Mouse (Mus musculus): ENCODE results near the gene 6430531B16Rik. TPM values are rescaled to one million over a fixed set of nuclear protein-coding genes. Genes with fewer than 3 reads are reported as not detected.

Gene 6430531B16Rik
- total RNA-seq (2015; ENCODE audit: low replicate concordance) (not detected in 2 replicates), total RNA-seq (2017; ENCODE audit: low replicate concordance) (2.0 TPM in 1 of 2 replicates, not detected in the other)

DNA sequence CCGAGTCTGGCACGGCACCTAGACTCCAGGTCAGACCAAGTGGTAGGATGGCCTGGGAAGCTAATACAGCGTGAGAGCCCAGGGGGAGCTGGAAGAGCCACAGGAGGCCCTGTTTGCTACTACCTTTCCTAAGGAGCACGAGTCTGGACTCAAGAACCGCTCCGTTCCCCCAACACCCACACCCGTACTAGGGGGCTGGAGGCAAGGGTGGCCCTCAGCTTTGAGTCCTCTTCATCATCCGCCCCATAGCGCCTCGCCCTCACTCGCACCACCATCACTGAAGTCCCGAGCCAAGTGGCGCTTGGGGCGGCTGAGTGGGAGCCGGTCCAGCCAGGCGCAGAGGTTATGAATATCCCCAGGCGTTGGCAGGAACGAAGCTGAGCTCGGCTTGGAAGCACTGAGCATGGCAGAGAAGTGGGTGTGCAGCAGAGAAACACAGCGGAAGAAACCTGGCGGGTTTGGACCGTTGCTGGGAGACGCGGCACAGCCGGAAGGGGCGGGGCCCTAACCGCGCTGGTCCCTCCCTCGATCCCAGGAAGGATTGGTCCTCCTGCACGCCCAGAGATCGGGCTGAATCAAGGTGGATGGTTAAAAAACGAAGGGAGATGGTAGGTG lies at the start of gene 6430531B16Rik:
Gene 6430531B16Rik, minus strand, starts transcription at position 478 of the 615 bp plus-strand sequence.
- peak; percentile 48 for ATAC-seq (replicated peaks; ENCODE audit: low FRiP score, poor library complexity, severe bottlenecking)

DNA sequence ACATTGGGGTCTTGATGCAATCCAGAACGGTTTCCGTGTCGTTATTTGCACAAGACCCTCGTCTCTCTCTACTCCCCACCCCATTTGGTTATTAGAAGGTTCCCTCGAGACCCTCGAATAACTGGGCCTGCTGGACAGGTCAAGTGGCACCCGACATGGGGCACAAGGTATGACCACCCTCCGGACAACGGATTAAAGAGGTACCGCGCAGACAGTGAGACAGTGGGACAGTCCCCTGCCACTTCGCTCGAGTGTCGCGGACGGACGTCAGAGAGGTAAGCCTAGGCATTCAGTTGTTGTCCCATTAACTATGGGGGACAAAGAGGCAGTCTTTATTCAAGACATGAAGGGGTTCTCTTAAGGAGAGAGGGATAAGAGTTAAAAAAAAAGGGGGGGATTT lies 32.8 kb upstream of the 6430531B16Rik start:
- no peak for ATAC-seq (replicated peaks; ENCODE audit: low FRiP score, poor library complexity, severe bottlenecking)

DNA sequence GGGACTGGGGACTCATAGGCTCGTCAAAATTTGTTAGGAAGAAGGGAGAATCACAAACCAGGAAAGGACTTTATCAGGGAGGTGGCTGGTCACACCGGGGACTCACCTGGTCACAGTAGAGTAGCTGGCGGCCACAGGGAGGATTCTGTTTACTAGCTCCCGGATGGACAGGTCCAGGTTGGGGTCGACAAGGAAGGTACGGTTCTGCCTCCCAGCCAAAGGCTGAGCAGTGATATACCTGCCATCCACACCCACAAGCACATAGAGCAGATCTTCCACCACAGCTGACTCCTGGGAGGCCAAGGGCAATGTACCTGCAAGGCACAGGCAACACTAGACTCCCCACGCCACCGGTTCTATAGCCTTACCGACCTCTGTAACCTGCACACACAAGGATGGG lies 29.2 kb upstream of the 6430531B16Rik start:
- no peak for ATAC-seq (replicated peaks; ENCODE audit: low FRiP score, poor library complexity, severe bottlenecking)

DNA sequence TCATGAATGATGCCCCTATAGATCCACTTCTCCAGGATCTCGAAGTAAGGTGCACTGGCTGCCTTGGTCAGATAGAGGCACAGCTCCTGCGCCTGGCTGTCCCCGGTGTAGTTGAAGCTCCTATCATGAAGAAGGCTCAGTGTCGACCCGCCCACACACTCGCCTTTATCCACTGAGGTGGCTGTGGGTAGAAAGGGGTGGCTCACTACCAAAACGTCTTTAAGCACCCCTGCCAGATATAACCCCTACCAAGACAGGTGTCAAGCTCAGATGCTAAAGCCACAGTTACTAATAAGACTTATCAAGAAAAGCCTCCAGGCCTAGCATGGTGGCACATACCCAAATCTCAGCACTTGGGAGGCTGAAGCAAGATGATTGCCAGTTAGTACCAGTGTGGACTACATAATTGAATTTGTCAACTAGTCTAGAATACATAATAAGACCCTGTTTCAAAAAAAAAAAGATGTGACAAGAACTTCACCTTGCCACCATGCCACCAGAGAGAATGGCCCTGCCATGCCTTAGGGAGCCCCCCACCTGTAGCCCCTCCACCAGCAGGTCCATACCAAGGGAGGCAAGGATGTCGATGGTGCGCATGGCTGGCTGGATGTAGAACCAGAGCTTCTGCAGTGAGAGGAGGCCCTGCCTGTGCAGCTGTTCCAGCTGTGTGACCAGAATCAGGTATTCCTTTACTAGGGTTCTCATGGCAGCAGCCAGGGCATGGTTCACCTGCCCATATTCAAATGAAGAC lies 28.5 kb upstream of the 6430531B16Rik start:
- ATAC-seq (replicated peaks; ENCODE audit: low FRiP score, poor library complexity, severe bottlenecking): no peak; the same call in 1 of the 2 replicates

DNA sequence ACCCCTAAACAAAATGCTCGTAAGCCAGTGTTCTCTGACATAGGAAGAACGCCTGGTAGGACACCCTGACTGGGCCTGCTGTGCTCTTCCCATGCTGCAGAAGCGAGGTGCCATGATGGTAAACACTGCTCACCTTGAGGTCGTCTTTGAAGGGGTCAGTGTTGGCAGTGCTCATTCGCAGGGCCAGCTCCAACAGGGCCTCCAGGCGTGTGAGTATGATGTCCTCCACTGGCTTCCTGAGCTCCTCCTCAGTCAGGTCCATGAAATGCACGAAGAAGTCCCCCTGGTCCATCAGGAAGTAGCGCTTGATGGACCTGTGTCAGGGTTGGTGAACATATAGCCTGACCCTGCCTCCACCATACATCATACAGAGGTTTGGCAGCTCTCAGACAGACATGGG lies 26.1 kb upstream of the 6430531B16Rik start:
- no peak for ATAC-seq (replicated peaks; ENCODE audit: low FRiP score, poor library complexity, severe bottlenecking)

DNA sequence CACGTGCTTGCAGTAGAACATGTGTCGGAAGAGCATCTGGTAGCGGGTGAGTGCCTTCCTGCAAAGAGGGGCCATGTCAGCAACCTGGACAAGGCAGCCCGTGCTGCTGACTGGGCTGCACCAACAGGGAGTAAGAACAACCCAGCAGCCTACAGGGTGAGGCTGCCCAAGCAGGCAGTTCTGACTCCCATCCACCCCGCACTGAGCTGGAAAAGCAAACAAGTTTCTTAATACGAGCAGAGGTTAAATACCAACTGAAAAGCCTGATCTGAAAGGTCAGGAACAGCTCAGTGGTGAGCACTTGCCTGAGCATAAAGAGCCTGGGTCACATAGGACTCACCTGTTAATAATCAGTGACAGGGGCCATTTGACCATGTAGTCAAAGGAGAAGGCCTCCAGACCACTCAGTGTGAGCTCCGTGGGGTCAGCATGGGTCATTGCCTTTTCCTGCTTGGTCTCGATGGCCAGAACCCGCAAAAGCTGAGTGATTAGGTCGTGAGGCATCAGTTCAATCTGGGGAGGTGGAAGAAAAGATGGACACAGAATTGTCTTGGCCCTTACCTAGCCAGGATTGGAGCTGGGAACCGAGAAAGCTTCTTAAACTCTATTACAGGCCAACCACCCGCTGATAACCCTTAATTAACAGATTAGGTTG lies 22.7 kb upstream of the 6430531B16Rik start:
- ATAC-seq (replicated peaks; ENCODE audit: low FRiP score, poor library complexity, severe bottlenecking): no peak

DNA sequence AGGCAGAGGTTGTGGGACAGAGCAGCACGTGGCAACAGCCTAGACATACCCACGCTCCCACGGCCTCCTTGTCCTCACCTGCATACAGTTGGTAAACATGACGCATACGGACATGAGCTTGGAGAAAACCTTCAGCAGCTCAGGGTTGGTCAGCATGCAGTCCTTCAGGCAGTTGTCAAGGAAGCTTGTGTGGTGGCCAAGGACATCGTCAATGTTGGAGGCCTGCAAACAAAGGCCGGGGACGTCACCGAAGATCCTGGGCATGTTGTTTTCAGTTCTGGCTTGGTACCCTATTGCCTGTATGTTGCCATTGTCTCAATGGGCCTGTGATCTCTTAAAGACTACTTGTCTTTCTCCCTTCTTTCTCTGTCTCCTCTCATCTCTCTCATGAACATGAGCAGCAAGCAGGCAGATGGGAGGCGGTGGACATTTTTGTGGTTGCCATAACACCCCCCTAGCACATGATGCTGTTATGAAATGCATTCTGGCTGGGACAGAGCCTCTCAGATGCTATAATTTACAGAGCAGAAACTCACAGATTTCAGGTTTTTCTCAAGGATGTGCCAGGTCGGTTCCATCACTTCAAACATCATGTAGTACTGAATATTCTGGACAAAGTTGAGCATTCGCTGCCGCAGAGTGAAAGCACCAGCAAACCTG lies 20.3 kb upstream of the 6430531B16Rik start:
- no peak for ATAC-seq (replicated peaks; ENCODE audit: low FRiP score, poor library complexity, severe bottlenecking)

DNA sequence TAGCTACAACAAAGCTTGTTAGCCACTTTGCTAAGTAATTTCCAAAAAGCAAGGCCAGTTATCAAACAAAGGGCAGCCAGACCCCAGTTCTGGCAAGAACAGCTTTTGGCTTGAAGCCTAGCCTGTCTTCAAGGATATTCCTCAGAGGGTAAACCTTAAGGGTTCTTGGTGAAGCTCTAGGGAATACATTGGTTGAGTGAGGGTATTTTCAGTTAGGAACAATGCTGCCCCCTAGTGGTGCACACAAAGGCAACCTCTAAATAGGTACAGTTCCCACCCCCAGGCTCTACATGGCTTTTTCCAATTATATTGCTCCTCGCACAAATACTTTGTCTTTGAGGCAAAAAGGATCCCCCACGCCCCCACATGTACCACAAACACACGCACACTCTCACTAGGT lies 16.1 kb upstream of the 6430531B16Rik start:
- ATAC-seq (replicated peaks; ENCODE audit: low FRiP score, poor library complexity, severe bottlenecking): peak; percentile 27; the same call in 1 of the 2 replicates

DNA sequence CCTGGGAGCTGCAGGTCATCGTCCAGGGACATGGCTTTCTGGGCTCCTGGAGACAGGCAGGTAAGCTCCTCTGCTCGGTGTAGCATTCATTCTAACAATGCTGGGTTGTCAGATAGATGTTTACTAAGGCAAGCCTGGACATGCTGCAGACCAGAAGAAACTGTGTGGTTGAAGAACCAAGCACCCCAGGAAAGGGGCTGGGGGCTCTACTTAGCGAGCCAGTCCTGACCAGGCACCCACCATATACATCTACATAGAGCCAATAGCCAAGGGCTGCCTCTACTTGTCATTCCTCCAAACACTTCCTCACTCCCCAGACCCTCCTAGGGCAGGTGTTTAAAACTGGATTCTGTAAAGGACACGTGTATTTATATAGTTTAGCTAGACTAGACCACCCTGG lies 15.6 kb upstream of the 6430531B16Rik start:
- ATAC-seq (replicated peaks; ENCODE audit: low FRiP score, poor library complexity, severe bottlenecking): 0 out of 2 replicates have a peak, but pooled peaks have one; percentile 18

DNA sequence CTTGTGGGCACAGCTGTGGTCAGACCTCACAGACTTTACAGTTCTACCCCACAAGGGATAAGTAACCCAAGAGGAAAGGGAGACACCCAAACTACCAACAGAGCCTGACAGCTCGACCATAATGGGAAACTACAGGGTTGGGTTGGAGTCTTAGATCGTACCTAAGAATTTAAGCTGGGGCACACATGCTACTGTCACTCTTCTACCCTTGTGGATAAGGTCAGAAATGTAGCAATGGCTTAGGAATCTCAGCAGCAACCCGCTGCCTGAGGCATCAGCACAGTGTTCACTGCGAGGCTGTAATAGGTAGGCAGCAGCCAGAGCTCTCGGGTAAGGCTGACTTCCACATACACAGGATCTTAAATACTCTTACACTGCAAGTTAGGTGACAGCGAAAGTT lies 15.0 kb upstream of the 6430531B16Rik start:
- ATAC-seq (replicated peaks; ENCODE audit: low FRiP score, poor library complexity, severe bottlenecking): no peak

DNA sequence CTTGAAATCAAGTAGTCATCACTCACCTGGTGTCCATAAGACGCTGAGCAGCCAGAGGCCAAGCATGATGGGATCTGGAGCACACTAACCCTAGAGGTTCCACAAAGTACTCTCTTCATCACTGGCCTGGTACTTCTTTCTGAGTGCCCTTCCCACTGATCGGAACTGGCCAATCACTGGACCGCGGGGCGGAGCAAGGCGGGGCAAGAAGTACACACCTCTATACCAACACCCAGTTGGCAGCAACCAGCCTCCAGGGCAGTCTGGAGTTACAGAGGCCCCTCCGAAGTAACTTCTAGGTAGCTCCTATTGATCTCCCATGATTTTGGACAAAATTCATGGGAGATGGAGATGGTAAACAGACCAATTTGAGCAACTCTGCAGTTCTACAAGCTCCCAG lies 13.9 kb upstream of the 6430531B16Rik start, which contains the start of gene Adam8:
Gene Adam8, minus strand, starts transcription at position 157 of the 400 bp plus-strand sequence.
- peak; percentile 77 for ATAC-seq (replicated peaks; ENCODE audit: low FRiP score, poor library complexity, severe bottlenecking)

DNA sequence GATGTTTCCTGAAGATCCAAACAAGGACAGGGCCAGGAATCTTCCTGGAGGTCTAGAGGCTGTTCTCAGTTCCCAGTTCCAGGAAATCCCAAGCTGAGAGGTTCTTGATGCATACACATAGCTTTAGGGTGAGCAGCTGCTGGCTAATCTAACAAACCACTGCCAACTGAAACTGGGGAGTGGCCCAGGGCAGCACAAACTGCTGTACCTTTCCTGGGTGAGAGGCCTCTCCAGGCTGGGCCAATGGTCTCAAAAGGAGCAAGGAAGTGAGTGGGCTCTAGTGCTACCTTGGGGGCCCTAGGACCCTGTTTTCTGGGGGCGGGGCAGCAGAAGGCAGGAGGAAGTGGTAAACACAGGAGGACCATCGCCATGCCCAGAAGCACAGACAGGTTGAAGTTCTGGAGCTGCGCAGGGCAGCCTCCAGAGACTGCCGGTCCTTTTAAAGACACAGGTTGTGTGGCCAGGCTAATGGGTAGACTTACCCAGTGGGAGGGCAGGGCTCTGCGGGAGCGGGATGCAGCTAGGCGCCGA lies 12.4 kb upstream of the 6430531B16Rik start:
- no peak for ATAC-seq (replicated peaks; ENCODE audit: low FRiP score, poor library complexity, severe bottlenecking)

DNA sequence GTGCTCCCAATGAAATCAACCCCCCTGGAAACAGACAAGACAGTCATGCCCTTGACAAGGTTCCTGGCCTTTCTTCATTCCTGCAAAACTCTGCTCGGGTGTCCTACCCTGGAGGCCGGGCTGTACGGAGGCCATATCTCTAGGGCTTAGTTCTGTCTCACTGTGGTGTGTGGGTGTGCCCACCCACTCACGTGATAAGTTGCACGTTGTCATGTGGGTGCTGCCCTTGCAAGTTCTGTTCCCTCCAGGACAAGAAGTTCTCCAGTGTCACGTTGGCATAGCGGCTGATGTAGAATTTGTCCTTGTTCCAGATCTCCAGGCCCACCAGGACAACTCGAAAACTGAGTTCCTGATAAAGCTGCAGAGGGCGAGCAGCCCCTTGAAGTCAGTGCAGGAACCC lies 9.7 kb upstream of the 6430531B16Rik start:
- no peak for ATAC-seq (replicated peaks; ENCODE audit: low FRiP score, poor library complexity, severe bottlenecking)

DNA sequence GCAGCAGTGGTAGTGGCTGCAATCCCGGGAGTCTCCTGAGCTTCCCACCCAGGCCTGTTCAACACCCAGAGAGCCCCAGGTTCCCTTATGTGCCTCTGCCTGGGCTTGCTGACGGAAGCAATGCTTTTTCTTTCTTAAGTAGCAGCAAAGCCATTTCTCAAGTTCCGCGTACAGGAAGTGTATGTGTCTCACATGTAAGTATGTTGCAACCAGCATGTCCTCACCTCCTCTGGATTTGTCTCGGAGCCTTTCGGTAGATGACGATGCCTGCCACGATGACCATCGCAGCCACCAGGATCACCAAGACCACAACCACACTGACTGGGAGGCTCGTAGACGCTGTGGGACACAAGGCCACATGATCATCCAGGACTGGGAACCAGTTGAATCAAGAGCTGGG lies 6.0 kb upstream of the 6430531B16Rik start:
- no peak for ATAC-seq (replicated peaks; ENCODE audit: low FRiP score, poor library complexity, severe bottlenecking)

DNA sequence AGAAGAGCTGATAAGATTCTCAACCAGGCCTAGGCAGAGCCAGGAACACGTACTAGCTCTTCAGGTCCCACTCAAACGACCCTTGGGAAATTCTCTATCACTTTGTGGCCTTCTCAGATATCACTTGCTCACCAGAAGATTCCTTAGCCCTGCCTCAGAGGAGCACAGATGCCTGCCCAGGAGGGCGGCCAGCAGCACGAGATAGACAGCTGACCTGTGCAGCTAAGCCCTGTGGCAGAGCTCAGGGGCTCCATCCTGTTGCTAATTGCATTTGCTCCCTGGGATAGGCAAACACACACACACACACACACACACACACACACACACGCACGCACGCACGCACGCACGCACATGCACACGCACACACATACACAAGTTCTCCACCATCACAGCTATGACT lies 3.5 kb upstream of the 6430531B16Rik start:
- ATAC-seq (replicated peaks; ENCODE audit: low FRiP score, poor library complexity, severe bottlenecking): no peak

DNA sequence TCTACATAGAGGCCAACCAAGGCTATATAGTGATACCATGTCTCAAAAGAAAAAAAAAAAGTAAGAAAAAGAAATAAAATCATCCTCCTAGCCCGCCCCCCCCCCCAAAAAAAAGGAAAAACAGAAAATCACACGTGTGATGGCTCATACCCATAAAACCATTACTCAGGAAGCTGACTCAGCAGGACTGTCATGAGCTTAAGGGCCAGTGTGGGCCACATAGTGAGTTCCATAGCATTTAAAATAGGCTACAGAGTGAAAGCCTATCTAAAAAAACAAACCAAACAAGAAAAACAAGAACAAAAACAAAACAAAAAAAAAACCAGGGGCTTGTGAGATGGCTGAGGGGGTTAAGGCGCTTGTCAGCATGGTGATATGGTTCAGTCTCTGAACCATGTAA lies 2.2 kb upstream of the 6430531B16Rik start:
- no peak for ATAC-seq (replicated peaks; ENCODE audit: low FRiP score, poor library complexity, severe bottlenecking)

DNA sequence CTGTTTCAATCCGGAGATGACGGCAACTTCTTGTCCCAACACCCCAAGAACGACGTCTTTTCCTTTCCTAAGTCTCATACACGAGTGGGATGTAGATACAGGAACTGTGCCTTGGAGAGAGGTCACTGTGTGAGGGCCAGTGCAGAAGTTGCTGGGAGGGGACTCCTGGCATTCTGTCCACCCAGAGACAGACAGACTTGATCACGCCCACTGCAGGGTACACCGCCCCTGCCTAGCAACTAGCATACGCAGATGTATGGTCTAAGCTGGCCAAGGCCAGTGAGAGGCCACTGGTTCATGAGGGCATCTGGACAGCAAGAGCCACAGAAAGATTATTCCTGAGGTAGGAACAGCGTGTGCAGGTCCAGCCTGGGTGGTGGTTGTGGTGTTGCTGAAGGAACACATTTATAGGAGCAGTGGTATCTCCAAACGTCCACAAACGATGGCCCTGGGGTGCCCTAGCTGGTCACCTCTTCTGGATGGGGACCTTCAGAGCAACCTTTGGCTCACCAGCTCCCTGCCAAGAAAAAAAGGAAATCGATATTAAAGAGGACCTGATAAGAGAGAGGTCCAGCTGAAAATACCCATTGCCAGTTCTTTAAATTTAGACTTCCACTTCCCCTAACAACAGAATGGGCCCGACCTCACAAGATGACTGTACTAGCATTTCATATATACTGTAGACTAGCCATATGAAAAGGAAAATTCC lies 610 bp upstream of the 6430531B16Rik start:
- ATAC-seq (replicated peaks; ENCODE audit: low FRiP score, poor library complexity, severe bottlenecking): no peak

DNA sequence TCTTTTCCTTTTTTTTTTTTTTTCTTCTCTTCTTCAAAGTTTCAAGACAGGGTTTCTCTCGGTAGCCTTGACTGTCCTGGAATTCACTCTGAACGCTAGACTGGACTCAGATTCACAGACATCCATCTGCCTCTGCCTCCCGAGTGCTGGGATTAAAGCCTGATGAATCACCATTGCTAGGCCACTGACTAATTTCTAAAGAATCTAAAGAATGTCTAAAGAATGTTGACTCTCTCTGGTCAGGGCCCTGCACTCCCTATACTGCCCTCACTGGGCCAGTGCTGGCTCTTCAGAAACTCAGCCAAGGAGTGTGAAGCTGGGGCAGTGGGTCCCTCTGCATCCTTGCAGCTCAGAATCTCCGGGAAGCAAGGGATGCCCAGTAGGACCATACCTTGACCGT lies 3.1 kb downstream of the 6430531B16Rik start:
- ATAC-seq (replicated peaks; ENCODE audit: low FRiP score, poor library complexity, severe bottlenecking): no peak

DNA sequence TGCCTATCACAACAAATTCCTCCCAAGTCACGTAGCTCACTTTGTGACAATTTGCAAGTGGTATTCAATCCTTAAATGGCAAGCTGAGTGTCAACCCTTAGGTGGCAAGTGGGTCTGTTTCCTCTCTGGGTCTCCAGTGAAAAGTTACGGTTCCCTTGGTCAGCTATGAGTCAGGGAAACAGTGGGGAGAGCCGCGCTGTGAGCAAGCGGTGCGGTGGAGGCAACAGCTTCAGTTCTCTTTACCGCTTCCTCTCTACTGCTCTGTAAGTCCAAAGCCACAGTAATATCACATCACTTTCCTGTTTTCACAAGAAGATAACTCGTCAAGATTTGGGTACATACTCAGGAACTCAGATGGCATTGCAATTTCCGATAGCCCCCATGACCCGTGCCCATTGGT lies 4.2 kb downstream of the 6430531B16Rik start:
- no peak for ATAC-seq (replicated peaks; ENCODE audit: low FRiP score, poor library complexity, severe bottlenecking)

Data from erythroblast, adult 5-6 weeks (primary cell).